Mouse (Mus musculus): ENCODE results near the gene Aldh18a1. TPM values are rescaled to one million over a fixed set of nuclear protein-coding genes. Genes with fewer than 3 reads are reported as not detected.

The Aldh18a1 gene
- total RNA-seq, 2 experiments from 2014 or later: 19.2 to 35.1 TPM

GRCm38 (mm10) chr19:40528254-40528653 is 60.0 kb downstream of the Aldh18a1 start:
- DNase-seq: no peak

- DNase-seq: no peak
These were observed 61.8 kb downstream of the Aldh18a1 start for GRCm38 (mm10) chr19:40526367-40527014.

- no peak for DNase-seq
These were observed 64.7 kb downstream of the Aldh18a1 start for GRCm38 (mm10) chr19:40523431-40524005.

DNA sequence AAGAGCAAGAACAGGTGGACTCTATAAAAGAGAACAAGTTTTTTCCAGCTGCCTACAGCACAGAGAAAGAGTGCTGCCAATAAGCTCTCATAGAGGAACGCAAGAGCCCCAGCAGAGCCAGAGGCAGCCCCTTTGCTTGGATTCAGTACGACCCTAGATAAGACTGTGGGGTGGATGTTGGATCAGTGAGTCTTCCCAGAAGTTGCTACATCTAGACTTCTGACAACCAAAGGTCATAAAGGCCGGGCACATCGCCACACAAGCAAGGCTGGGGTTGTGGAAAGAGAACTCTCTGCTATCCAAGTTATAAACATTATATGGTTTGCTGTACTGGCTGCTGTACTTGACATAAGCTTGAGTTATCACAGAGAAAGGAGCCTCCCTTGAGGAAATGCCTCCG is 67.9 kb downstream of the Aldh18a1 start:
- DNase-seq: peak in 1 of 2 experiments; percentile 27

DNA sequence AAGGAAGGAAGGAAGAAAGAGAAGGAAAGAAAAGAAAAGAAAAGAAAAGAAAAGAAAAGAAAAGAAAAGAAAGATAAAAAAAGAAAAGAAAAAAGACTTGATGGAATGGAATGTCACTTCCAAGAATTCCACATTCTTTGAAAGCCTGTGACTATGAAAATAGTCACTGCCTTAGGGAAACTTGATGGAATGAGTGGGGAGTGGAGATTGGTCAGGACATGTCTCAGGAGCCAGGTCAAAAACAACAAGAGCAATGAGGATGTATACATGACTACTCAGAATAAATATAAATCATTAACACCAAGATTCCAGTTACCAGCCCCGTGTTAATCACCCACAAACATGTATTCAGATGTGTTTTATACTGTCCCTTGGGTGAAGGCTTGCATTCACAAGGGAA is 69.6 kb downstream of the Aldh18a1 start:
- no peak for DNase-seq

- DNase-seq: no peak
These were observed 72.7 kb downstream of the Aldh18a1 start for GRCm38 (mm10) chr19:40515596-40515995.

DNA sequence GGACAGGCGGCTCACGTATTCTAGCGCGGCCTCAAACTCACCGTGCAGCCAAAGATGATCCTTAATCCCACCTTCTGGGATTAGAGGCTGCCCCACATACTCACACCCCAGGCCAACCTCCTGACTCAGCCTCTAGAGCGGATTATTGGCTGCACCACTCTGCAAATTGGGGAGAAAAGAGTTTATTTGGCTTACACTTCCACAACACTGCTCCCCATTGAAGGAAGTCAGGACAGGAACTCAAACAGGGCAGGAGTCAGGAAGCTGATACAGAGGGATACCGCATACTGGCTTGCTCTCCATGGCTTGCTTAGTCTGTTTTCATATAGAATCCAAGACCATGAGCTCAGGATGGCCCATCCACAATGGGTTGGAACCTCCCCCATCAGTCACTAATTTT is 73.9 kb downstream of the Aldh18a1 start:
- DNase-seq: no peak

DNA sequence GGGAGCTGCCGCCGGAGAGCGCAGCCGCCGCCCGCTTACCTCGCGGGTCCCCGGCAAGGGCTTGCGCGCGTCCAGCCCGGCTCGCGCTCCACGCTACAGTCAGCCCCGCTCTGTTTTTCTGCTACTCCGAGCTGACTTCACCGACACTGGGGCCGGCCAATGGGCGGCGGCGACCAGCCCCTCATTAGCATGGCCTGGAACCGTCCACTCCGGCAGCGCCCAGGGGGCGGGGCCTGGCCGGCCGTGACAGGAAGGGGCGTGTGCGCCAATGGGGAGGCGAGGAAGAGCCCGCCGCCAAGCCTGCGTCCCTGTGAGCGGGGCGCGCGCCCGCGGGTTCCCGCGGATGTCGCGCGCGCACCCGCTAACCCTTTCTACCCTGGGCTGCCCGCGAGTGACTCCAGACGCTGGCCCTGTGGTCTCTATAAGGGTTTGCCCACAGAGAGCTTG is 74.6 kb downstream of the Aldh18a1 start, which contains the start of gene Sorbs1:
TSS of gene Sorbs1 (minus strand) at position 148 of the 447 bp plus-strand sequence.
- peak; percentile 98 to 99 for DNase-seq

GRCm38 (mm10) chr19:40512500-40513421 is 75.5 kb downstream of the Aldh18a1 start:
- DNase-seq: peak; percentile 25 to 35

DNA sequence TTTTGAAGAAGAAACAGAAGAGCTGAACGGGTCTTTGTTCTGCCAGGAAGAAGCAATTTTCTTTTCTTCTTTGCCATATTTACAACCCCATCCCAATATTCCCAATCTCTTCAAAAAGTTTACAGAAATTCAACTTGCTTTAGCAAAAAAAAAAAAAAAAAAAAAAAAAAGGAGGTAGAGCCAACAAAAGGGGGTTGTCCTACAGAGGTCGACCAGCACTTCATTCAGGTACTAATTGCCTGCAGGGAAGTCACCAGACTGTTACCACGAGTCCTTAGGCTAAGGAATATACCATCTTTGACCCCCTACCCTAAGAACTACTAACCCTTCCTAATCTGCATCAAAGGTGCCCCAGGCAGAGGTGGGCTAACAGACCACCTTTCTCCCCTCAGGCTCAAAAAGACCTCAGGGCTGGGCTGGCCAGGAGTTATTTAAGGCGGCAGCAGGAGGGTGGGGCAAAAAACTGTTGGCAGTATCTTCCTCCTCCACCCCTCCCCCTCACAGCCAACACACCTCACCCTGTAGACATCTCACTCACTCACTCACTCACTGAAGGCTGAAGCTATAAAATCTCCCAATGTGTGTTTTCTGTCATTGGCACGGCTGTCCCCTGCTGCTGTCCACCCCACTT is 76.5 kb downstream of the Aldh18a1 start:
- no peak for DNase-seq

DNA sequence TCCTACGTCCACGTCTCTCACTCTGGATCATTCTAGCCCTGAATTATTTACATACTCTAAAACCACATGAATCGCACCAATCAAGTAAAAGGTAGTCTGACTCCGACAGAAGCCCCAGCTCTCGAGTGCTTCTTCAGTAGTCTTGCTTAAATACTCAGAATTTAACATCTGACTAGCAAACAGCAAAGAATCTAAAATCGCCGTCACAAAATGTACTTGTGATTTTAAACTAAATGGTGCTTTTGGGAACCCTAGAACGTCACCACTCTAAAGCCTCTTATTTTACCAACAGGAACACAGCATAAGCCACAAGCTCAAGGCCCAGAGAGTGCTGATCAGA is 77.2 kb downstream of the Aldh18a1 start:
- DNase-seq: no peak

- no peak for DNase-seq
These were observed 77.7 kb downstream of the Aldh18a1 start for GRCm38 (mm10) chr19:40510387-40511099.

DNA sequence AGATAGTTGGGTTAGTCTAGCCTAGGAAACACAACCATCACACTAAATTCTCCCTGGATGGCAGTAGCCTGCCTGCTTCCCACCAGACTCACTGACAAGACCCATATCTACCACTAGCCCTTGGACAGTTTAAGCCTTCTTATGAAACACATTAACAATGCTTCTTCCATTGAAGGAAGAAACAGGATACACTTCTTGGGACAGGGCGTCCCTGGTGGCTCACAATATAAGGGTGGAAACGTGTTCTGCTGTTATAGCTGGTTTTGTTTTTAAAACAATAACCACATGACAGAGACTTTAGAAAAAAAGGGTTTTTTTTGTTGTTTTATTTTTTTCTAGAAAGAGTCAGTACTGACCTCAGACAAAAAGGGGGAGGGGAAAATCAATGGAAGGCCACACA is 79.0 kb downstream of the Aldh18a1 start:
- DNase-seq: no peak

GRCm38 (mm10) chr19:40508851-40509250 is 79.4 kb downstream of the Aldh18a1 start:
- no peak for DNase-seq

- no peak for DNase-seq
These were observed 81.3 kb downstream of the Aldh18a1 start for GRCm38 (mm10) chr19:40506965-40507364.

DNA sequence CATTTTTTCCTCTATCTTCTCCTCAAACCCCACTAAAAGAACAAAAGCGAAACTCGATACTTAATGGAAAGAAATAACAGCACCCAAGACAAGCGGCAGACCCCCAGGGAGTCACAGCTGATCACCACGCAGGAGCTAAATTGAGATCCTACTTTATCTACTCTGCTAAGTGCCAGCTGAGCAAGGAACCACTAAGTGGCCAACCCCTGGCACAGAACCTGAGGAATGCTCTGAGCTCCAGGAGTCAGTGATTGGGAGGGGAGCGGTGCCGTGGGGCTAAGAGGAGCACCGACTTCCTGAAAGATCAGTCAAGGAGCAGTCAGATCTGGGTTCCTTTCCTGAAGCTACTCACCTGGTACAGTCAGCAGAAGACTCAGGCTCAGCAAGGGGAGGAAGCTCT is 83.9 kb downstream of the Aldh18a1 start:
- no peak for DNase-seq

Other genes with a start within 250 kb of the Aldh18a1 start
- 100 to 1,000 TPM in 1 of 2 experiments, 10 to 100 TPM in 1; 90.0 to 111 TPM for gene Sorbs1, start 74.7 kb downstream of the Aldh18a1 start, total RNA-seq (2021)
- 1 to 10 TPM; 5.1 to 5.5 TPM for gene Tctn3, start 23.8 kb upstream of the Aldh18a1 start, total RNA-seq (2021)
- 10 to 100 TPM; 20.6 to 40.8 TPM for gene Entpd1, start 23.9 kb upstream of the Aldh18a1 start, total RNA-seq (2021)
- not detected for gene Cc2d2b, start 160.3 kb upstream of the Aldh18a1 start, total RNA-seq (2021)
- 1 to 10 TPM; 6.6 to 6.8 TPM for gene Ccnj, start 242.8 kb upstream of the Aldh18a1 start, total RNA-seq (2021)